Comparison of ENCODE assay signal across 28 mouse cellular contexts in the genomic region with DNA sequence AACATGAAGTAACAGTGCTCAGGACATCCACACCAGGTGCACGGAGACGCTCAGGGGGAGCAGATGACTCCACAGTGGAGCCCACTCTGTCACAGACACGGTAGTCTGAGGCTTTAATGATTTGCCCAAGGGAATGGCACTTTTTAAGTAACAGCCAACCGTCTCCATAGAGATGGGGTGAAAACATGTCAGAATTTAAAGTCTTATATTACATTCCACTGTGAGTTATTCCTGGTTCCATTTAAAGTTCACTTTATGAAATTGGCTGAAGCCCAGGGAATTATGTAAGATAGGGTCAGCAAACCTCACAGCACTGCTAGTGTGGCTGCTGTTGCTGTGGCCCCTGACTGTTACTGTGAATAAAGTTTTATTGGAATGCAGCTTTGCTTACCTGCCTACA.
DNase-seq lines count a peak whose midpoint lies in the region; ATAC-seq and TF ChIP-seq lines count a peak whose summit lies in the region.
"Had no signal": no experiment of that assay in that cellular context is flagged by ENCODE, and none has a peak within 500 bp of the region (broad histone marks: within the 10 kb centered on the region; RNA-seq: fewer than 3 reads in every experiment).

No protein-coding gene starts in this region.

- no peak overlapping the region for H3K9ac ChIP-seq in lung, embryonic 14.5 days
- H3K9ac ChIP-seq in embryonic facial prominence, embryonic 14.5 days (ENCODE audit: low read depth, low read length), result no peak overlapping the region
- H3K9ac ChIP-seq in limb, embryonic 14.5 days (ENCODE audit: low read depth, low read length, severe bottlenecking), result no peak overlapping the region
- H3K9ac ChIP-seq: embryonic facial prominence, embryonic 15.5 days; forebrain, embryonic 12.5 days; forebrain, postnatal 0 days; heart, embryonic 15.5 days; hindbrain, embryonic 12.5 days; intestine, embryonic 15.5 days; midbrain, embryonic 13.5 days; neural tube, embryonic 13.5 days had no signal

- TF ChIP-seq CTCF in lung, embryonic 14.5 days (IDR thresholded peaks at IDR 0.05; ENCODE audit: low read depth), result no peak

- H3K36me3 ChIP-seq in lung, embryonic 14.5 days (ENCODE audit: insufficient read depth), result no peaks in the 10 kb centered on the region
- no peaks in the 10 kb centered on the region for H3K36me3 ChIP-seq in embryonic facial prominence, embryonic 14.5 days (ENCODE audit: control insufficient read depth, insufficient read depth, low read length)
- no peaks in the 10 kb centered on the region for H3K36me3 ChIP-seq in limb, embryonic 14.5 days (ENCODE audit: control insufficient read depth, insufficient read depth, low read length)
- H3K36me3 ChIP-seq: embryonic facial prominence, embryonic 15.5 days; heart, embryonic 10.5 days; heart, embryonic 15.5 days; intestine, embryonic 15.5 days had no signal

- no peak for TF ChIP-seq POLR2A in limb, embryonic 14.5 days (IDR thresholded peaks at IDR 0.05; ENCODE audit: borderline replicate concordance, extremely low read depth, insufficient read depth, insufficient read length)

- ATAC-seq in lung, embryonic 14.5 days (ENCODE audit: insufficient read depth), result peak; percentile 31; the same call in 1 of the 2 replicates
- peak; percentile 82 for ATAC-seq in embryonic facial prominence, embryonic 14.5 days (ENCODE audit: low read depth)
- peak; percentile 85 for ATAC-seq in limb, embryonic 14.5 days (ENCODE audit: low FRiP score, low read depth)
- ATAC-seq: forebrain, postnatal 0 days; hindbrain, postnatal 0 days; intestine, embryonic 15.5 days; lung, postnatal 0 days; midbrain, embryonic 13.5 days had no signal

- no peaks in the 10 kb centered on the region for H3K9me3 ChIP-seq in lung, embryonic 14.5 days (ENCODE audit: low read depth, low read length)
- no peaks in the 10 kb centered on the region; the same call in 1 of the 2 replicates for H3K9me3 ChIP-seq in embryonic facial prominence, embryonic 14.5 days (ENCODE audit: control insufficient read depth, low read length)
- H3K9me3 ChIP-seq in limb, embryonic 14.5 days (ENCODE audit: control insufficient read depth, low read length), result peaks cover 7% of the 10 kb centered on the region
- H3K9me3 ChIP-seq: embryonic facial prominence, embryonic 15.5 days; forebrain, embryonic 12.5 days; heart, embryonic 15.5 days; hindbrain, embryonic 12.5 days; intestine, embryonic 15.5 days; midbrain, embryonic 13.5 days; neural tube, embryonic 13.5 days had no signal

- H3K4me2 ChIP-seq in lung, embryonic 14.5 days, result no peak overlapping the region
- H3K4me2 ChIP-seq in embryonic facial prominence, embryonic 14.5 days (ENCODE audit: low read depth, low read length), result no peak overlapping the region
- H3K4me2 ChIP-seq in limb, embryonic 14.5 days (replicated peaks; ENCODE audit: low read depth, low read length, severe bottlenecking), result no peak overlapping the region
- H3K4me2 ChIP-seq: embryonic facial prominence, embryonic 15.5 days; forebrain, embryonic 12.5 days; heart, embryonic 15.5 days; hindbrain, embryonic 12.5 days; intestine, embryonic 15.5 days; midbrain, embryonic 13.5 days; neural tube, embryonic 13.5 days had no signal

- no peak overlapping the region for H3K4me3 ChIP-seq in lung, embryonic 14.5 days (ENCODE audit: low read depth, low read length)
- H3K4me3 ChIP-seq in embryonic facial prominence, embryonic 14.5 days (ENCODE audit: low read depth, low read length), result no peak overlapping the region
- H3K4me3 ChIP-seq in limb, embryonic 14.5 days (replicated peaks; ENCODE audit: low read length), result no peak overlapping the region
- H3K4me3 ChIP-seq: embryonic facial prominence, embryonic 15.5 days; forebrain, embryonic 12.5 days; heart, embryonic 10.5 days; heart, embryonic 15.5 days; hindbrain, embryonic 12.5 days; intestine, embryonic 15.5 days; megakaryocyte, embryonic 14.5 days; midbrain, embryonic 13.5 days; neural tube, embryonic 13.5 days had no signal

- DNase-seq in lung, embryonic 14.5 days, result peak; percentile 29
- no peak for DNase-seq in lung, adult 18-20 months
- peak; percentile 76 for DNase-seq in embryonic facial prominence, embryonic 14.5 days (ENCODE audit: low spot score)
- DNase-seq in limb, embryonic 14.5 days (ENCODE audit: low spot score), result peak; percentile 78
- DNase-seq in cerebellum, adult 11-12 months, result no peak
- no peak for DNase-seq in layer of hippocampus, adult 9-11 months
- DNase-seq in spleen, postnatal 36 days (ENCODE audit: low spot score in 2 of 2), result no peak
- DNase-seq: adrenal gland, adult 8-10 months; B cell, adult 2 months; cerebellum, adult 11 months; cerebellum, postnatal 14 days; forebrain, postnatal 0 days; gastrocnemius, postnatal 10 days; kidney, adult 2 months; kidney, postnatal 10 days; lung, postnatal 4 days; thymus, postnatal 25 days had no signal

- H3K4me1 ChIP-seq in lung, embryonic 14.5 days (ENCODE audit: insufficient read depth), result no peaks in the 10 kb centered on the region
- no peaks in the 10 kb centered on the region for H3K4me1 ChIP-seq in embryonic facial prominence, embryonic 14.5 days (ENCODE audit: control insufficient read depth, insufficient read depth, low read length)
- peaks cover 8% of the 10 kb centered on the region; the same call in 1 of the 2 replicates for H3K4me1 ChIP-seq in limb, embryonic 14.5 days (ENCODE audit: control insufficient read depth, insufficient read depth, low read length)
- H3K4me1 ChIP-seq: embryonic facial prominence, embryonic 15.5 days; heart, embryonic 15.5 days; intestine, embryonic 15.5 days; megakaryocyte, embryonic 14.5 days; midbrain, embryonic 13.5 days had no signal

- 52% methylated on average over 4 of the region's 4 CpGs for WGBS in lung, embryonic 14.5 days
- WGBS in embryonic facial prominence, embryonic 14.5 days, result 30% methylated on average over 4 of the region's 4 CpGs
- WGBS in limb, embryonic 14.5 days, result 15% methylated on average over 4 of the region's 4 CpGs

- H3K27me3 ChIP-seq in lung, embryonic 14.5 days (ENCODE audit: insufficient read depth, low read length), result no peaks in the 10 kb centered on the region
- no peaks in the 10 kb centered on the region for H3K27me3 ChIP-seq in embryonic facial prominence, embryonic 14.5 days (replicated peaks; ENCODE audit: control insufficient read depth, insufficient read depth, low read length)
- H3K27me3 ChIP-seq in limb, embryonic 14.5 days (ENCODE audit: control insufficient read depth, insufficient read depth, low read length), result no peaks in the 10 kb centered on the region
- H3K27me3 ChIP-seq: embryonic facial prominence, embryonic 15.5 days; forebrain, embryonic 12.5 days; heart, embryonic 15.5 days; hindbrain, embryonic 12.5 days; intestine, embryonic 15.5 days; megakaryocyte, embryonic 14.5 days; midbrain, embryonic 13.5 days; neural tube, embryonic 13.5 days had no signal

- no peak overlapping the region for H3K27ac ChIP-seq in lung, embryonic 14.5 days (ENCODE audit: low read depth)
- no peak overlapping the region for H3K27ac ChIP-seq in embryonic facial prominence, embryonic 14.5 days (replicated peaks; ENCODE audit: low read depth, low read length)
- H3K27ac ChIP-seq in limb, embryonic 14.5 days (replicated peaks; ENCODE audit: low read depth, low read length), result peak overlapping the region; percentile 38; the same call in 1 of the 2 replicates
- H3K27ac ChIP-seq: embryonic facial prominence, embryonic 15.5 days; forebrain, embryonic 12.5 days; heart, embryonic 10.5 days; heart, embryonic 15.5 days; hindbrain, embryonic 12.5 days; hindbrain, postnatal 0 days; intestine, embryonic 15.5 days; midbrain, embryonic 13.5 days; neural tube, embryonic 13.5 days had no signal

Comparison
In these comparisons a context has a peak if more than half of its experiments do, and no peak if none do; other contexts are left out.
1. DNase-seq: peak in lung, embryonic 14.5 days (single experiment), embryonic facial prominence, embryonic 14.5 days (single experiment) and limb, embryonic 14.5 days (single experiment); none in lung, adult 18-20 months (0 of 2), cerebellum, adult 11-12 months (single experiment), layer of hippocampus, adult 9-11 months (single experiment) and spleen, postnatal 36 days (0 of 2).
2. ATAC-seq: peak in every context shown above with its lines; median percentile 85 in limb, embryonic 14.5 days; 82 in embryonic facial prominence, embryonic 14.5 days; 31 in lung, embryonic 14.5 days.